Mouse (Mus musculus) erythroid progenitor cell, adult 5-6 weeks (primary cell): ENCODE data around the gene Pnma3. TPM values are rescaled to one million over a fixed set of nuclear protein-coding genes. Genes with fewer than 3 reads are reported as not detected.
"Not testable (repeated sequence)": the region's sequence is repeated elsewhere in the genome, so short reads cannot be mapped to it uniquely, and the experiment has no call there.

Experiments used
- ATAC-seq: replicated peaks from 2 replicates; pipeline ENCODE4 v1.8.0; 2016; ENCODE audit warnings: moderate number of reproducible peaks, mild to moderate bottlenecking, moderate TSS enrichment, inconsistent platforms; ENCODE audit not compliant: poor library complexity, low FRiP score, severe bottlenecking
- total RNA-seq, 2 experiments: library from RNA; stranded (forward) in 1 of 2; stranded (reverse) in 1 of 2; fragments of 150-400 nt in 1 of 2; fragments of 186-747, 209-891 nt in 1 of 2; gene quantifications; 2 replicates each; pipeline versions ENCODE4 v1.2.3 to v1.2.4; 2015 to 2017; ENCODE audit warnings: low replicate concordance in 2 of 2

Gene Pnma3
- total RNA-seq (2015; ENCODE audit: low replicate concordance) (not detected in 2 replicates), total RNA-seq (2017; ENCODE audit: low replicate concordance) (not detected in 2 replicates)

- ATAC-seq: no peak
These were observed at the start of gene Pnma3 for GRCm38 (mm10) chrX:73064415-73064793. TSS of gene Pnma3 (plus strand) at chrX:73064787.

- no peak for ATAC-seq
These were observed 27.6 kb upstream of the Pnma3 start, which contains the start of gene Pnma5 for GRCm38 (mm10) chrX:73037003-73037402. TSS of gene Pnma5 (minus strand) at chrX:73037103.

- no peak for ATAC-seq
These were observed 25.8 kb upstream of the Pnma3 start for GRCm38 (mm10) chrX:73038831-73039230.

GRCm38 (mm10) chrX:73039666-73040065 is 24.9 kb upstream of the Pnma3 start:
- ATAC-seq: no peak

GRCm38 (mm10) chrX:73053860-73054563 is 10.6 kb upstream of the Pnma3 start:
- peak; percentile 80 for ATAC-seq

GRCm38 (mm10) chrX:73061528-73061927 is 3.1 kb upstream of the Pnma3 start:
- ATAC-seq: no peak

GRCm38 (mm10) chrX:73062323-73062722 is 2.3 kb upstream of the Pnma3 start:
- ATAC-seq: no peak

- ATAC-seq: no peak
These were observed 824 bp upstream of the Pnma3 start for GRCm38 (mm10) chrX:73063512-73064414.

GRCm38 (mm10) chrX:73066765-73067312 is 2.3 kb downstream of the Pnma3 start:
- not testable (repeated sequence) for ATAC-seq

- ATAC-seq: not testable (repeated sequence)
These were observed 17.9 kb downstream of the Pnma3 start, which contains the start of gene Xlr4a for GRCm38 (mm10) chrX:73082267-73083055. TSS of gene Xlr4a (minus strand) at chrX:73082478.

GRCm38 (mm10) chrX:73096941-73097508 is 32.4 kb downstream of the Pnma3 start, which contains the start of gene Xlr3a:
TSS of gene Xlr3a (minus strand) at chrX:73097095.
- not testable (repeated sequence) for ATAC-seq

- ATAC-seq: not testable (repeated sequence)
These were observed 52.2 kb downstream of the Pnma3 start, which contains the start of gene Gm14685 for GRCm38 (mm10) chrX:73116747-73117146. TSS of gene Gm14685 (plus strand) at chrX:73117047.

Other genes with a start within 250 kb of the Pnma3 start
- gene Gabrq, start 239.6 kb upstream of the Pnma3 start, total RNA-seq (2015; ENCODE audit: low replicate concordance): not detected in 2 replicates
- not detected in 2 replicates for gene Gabrq, start 239.6 kb upstream of the Pnma3 start, total RNA-seq (2017; ENCODE audit: low replicate concordance)
- 13.0 and 23.5 TPM in 2 replicates for gene Cetn2, start 146.4 kb upstream of the Pnma3 start, total RNA-seq (2015; ENCODE audit: low replicate concordance)
- gene Cetn2, start 146.4 kb upstream of the Pnma3 start, total RNA-seq (2017; ENCODE audit: low replicate concordance): 20.4 and 26.8 TPM in 2 replicates
- 14.3 and 17.7 TPM in 2 replicates for gene Nsdhl, start 146.2 kb upstream of the Pnma3 start, total RNA-seq (2015; ENCODE audit: low replicate concordance)
- gene Nsdhl, start 146.2 kb upstream of the Pnma3 start, total RNA-seq (2017; ENCODE audit: low replicate concordance): 10.8 and 16.8 TPM in 2 replicates
- not detected in 2 replicates for gene Zfp185, start 77.4 kb upstream of the Pnma3 start, total RNA-seq (2015; ENCODE audit: low replicate concordance)
- not detected in 2 replicates for gene Zfp185, start 77.4 kb upstream of the Pnma3 start, total RNA-seq (2017; ENCODE audit: low replicate concordance)
- not detected in 2 replicates for gene Pnma5, start 27.7 kb upstream of the Pnma3 start, total RNA-seq (2015; ENCODE audit: low replicate concordance)
- gene Pnma5, start 27.7 kb upstream of the Pnma3 start, total RNA-seq (2017; ENCODE audit: low replicate concordance): not detected in 2 replicates
- 2.9 and 12.2 TPM in 2 replicates for gene Xlr4a, start 17.7 kb downstream of the Pnma3 start, total RNA-seq (2015; ENCODE audit: low replicate concordance)
- 2.3 TPM in 1 of 2 replicates, not detected in the other for gene Xlr4a, start 17.7 kb downstream of the Pnma3 start, total RNA-seq (2017; ENCODE audit: low replicate concordance)
- gene Xlr3a, start 32.3 kb downstream of the Pnma3 start, total RNA-seq (2015; ENCODE audit: low replicate concordance): not detected in 2 replicates
- gene Xlr3a, start 32.3 kb downstream of the Pnma3 start, total RNA-seq (2017; ENCODE audit: low replicate concordance): not detected in 2 replicates
- gene Gm14685, start 52.3 kb downstream of the Pnma3 start, total RNA-seq (2015; ENCODE audit: low replicate concordance): not detected in 2 replicates
- gene Gm14685, start 52.3 kb downstream of the Pnma3 start, total RNA-seq (2017; ENCODE audit: low replicate concordance): not detected in 2 replicates
- not detected in 2 replicates for gene Xlr5b, start 84.0 kb downstream of the Pnma3 start, total RNA-seq (2015; ENCODE audit: low replicate concordance)
- gene Xlr5b, start 84.0 kb downstream of the Pnma3 start, total RNA-seq (2017; ENCODE audit: low replicate concordance): not detected in 2 replicates
- not detected in 2 replicates for gene DXBay18, start 84.7 kb downstream of the Pnma3 start, total RNA-seq (2015; ENCODE audit: low replicate concordance)
- gene DXBay18, start 84.7 kb downstream of the Pnma3 start, total RNA-seq (2017; ENCODE audit: low replicate concordance): not detected in 2 replicates
- not detected in 2 replicates for gene Spin2d, start 112.2 kb downstream of the Pnma3 start, total RNA-seq (2015; ENCODE audit: low replicate concordance)
- gene Spin2d, start 112.2 kb downstream of the Pnma3 start, total RNA-seq (2017; ENCODE audit: low replicate concordance): not detected in 2 replicates
- not detected in 2 replicates for gene Xlr3b, start 127.4 kb downstream of the Pnma3 start, total RNA-seq (2015; ENCODE audit: low replicate concordance)
- gene Xlr3b, start 127.4 kb downstream of the Pnma3 start, total RNA-seq (2017; ENCODE audit: low replicate concordance): 1.4 TPM in 1 of 2 replicates, not detected in the other
- gene Xlr4b, start 149.5 kb downstream of the Pnma3 start, total RNA-seq (2015; ENCODE audit: low replicate concordance): 2.9 and 10.8 TPM in 2 replicates
- 5.5 TPM in 1 of 2 replicates, not detected in the other for gene Xlr4b, start 149.5 kb downstream of the Pnma3 start, total RNA-seq (2017; ENCODE audit: low replicate concordance)
- 1.7 and 1.8 TPM in 2 replicates for gene F8a, start 163.5 kb downstream of the Pnma3 start, total RNA-seq (2015; ENCODE audit: low replicate concordance)
- gene F8a, start 163.5 kb downstream of the Pnma3 start, total RNA-seq (2017; ENCODE audit: low replicate concordance): 1.3 TPM in 2 replicates
- 7.1 TPM in 1 of 2 replicates, not detected in the other for gene Xlr4c, start 178.3 kb downstream of the Pnma3 start, total RNA-seq (2015; ENCODE audit: low replicate concordance)
- gene Xlr4c, start 178.3 kb downstream of the Pnma3 start, total RNA-seq (2017; ENCODE audit: low replicate concordance): 14.4 TPM in 1 of 2 replicates, not detected in the other
- gene Xlr3c, start 200.6 kb downstream of the Pnma3 start, total RNA-seq (2015; ENCODE audit: low replicate concordance): not detected in 2 replicates
- not detected in 2 replicates for gene Xlr3c, start 200.6 kb downstream of the Pnma3 start, total RNA-seq (2017; ENCODE audit: low replicate concordance)
- not detected in 2 replicates for gene Xlr5a, start 228.2 kb downstream of the Pnma3 start, total RNA-seq (2015; ENCODE audit: low replicate concordance)
- not detected in 2 replicates for gene Xlr5a, start 228.2 kb downstream of the Pnma3 start, total RNA-seq (2017; ENCODE audit: low replicate concordance)
- not detected in 2 replicates for gene Xlr5c, start 228.2 kb downstream of the Pnma3 start, total RNA-seq (2015; ENCODE audit: low replicate concordance)
- gene Xlr5c, start 228.2 kb downstream of the Pnma3 start, total RNA-seq (2017; ENCODE audit: low replicate concordance): not detected in 2 replicates